Mouse (Mus musculus): ENCODE results near the gene Pkd1l2.
A peak's percentile ranks its signal among the peaks of the same experiment; 100 is the strongest.

The Pkd1l2 gene

GRCm38 (mm10) chr8:117082399-117082872 lies at the start of gene Pkd1l2:
TSS of gene Pkd1l2 (minus strand) at chr8:117082449.
- no peak for DNase-seq (ENCODE audit: low spot score in 2 of 2)

- DNase-seq (ENCODE audit: low spot score in 2 of 2) = no peak
Observed at GRCm38 (mm10) chr8:117127063-117127462, 44.8 kb upstream of the Pkd1l2 start.

GRCm38 (mm10) chr8:117126411-117126810 lies 44.2 kb upstream of the Pkd1l2 start:
- DNase-seq (ENCODE audit: low spot score in 2 of 2) = no peak

- DNase-seq (ENCODE audit: low spot score in 2 of 2) = no peak
Observed at GRCm38 (mm10) chr8:117125854-117126253, 43.6 kb upstream of the Pkd1l2 start.

- peak in 1 of 2 experiments; percentile 51 for DNase-seq (ENCODE audit: low spot score in 2 of 2)
Observed at GRCm38 (mm10) chr8:117123850-117124633, 41.8 kb upstream of the Pkd1l2 start.

GRCm38 (mm10) chr8:117121277-117121676 lies 39.0 kb upstream of the Pkd1l2 start:
- no peak for DNase-seq (ENCODE audit: low spot score in 2 of 2)

GRCm38 (mm10) chr8:117118409-117118808 lies 36.2 kb upstream of the Pkd1l2 start:
- no peak for DNase-seq (ENCODE audit: low spot score in 2 of 2)

- DNase-seq (ENCODE audit: low spot score in 2 of 2) = no peak
Observed at GRCm38 (mm10) chr8:117116534-117116933, 34.3 kb upstream of the Pkd1l2 start.

- DNase-seq (ENCODE audit: low spot score in 2 of 2) = peak in 1 of 2 experiments; percentile 43
Observed at GRCm38 (mm10) chr8:117115676-117116446, 33.6 kb upstream of the Pkd1l2 start.

GRCm38 (mm10) chr8:117115094-117115493 lies 32.8 kb upstream of the Pkd1l2 start:
- no peak for DNase-seq (ENCODE audit: low spot score in 2 of 2)

GRCm38 (mm10) chr8:117112261-117112660 lies 30.0 kb upstream of the Pkd1l2 start:
- DNase-seq (ENCODE audit: low spot score in 2 of 2) = no peak

GRCm38 (mm10) chr8:117111641-117112040 lies 29.4 kb upstream of the Pkd1l2 start:
- no peak for DNase-seq (ENCODE audit: low spot score in 2 of 2)

GRCm38 (mm10) chr8:117109801-117110390 lies 27.6 kb upstream of the Pkd1l2 start:
- peak; percentile 40 to 73 for DNase-seq (ENCODE audit: low spot score in 2 of 2)

GRCm38 (mm10) chr8:117109018-117109711 lies 26.9 kb upstream of the Pkd1l2 start:
- no peak for DNase-seq (ENCODE audit: low spot score in 2 of 2)

GRCm38 (mm10) chr8:117107533-117107932 lies 25.3 kb upstream of the Pkd1l2 start:
- peak; percentile 42 to 75 for DNase-seq (ENCODE audit: low spot score in 2 of 2)

- no peak for DNase-seq (ENCODE audit: low spot score in 2 of 2)
Observed at GRCm38 (mm10) chr8:117097564-117098191, 15.4 kb upstream of the Pkd1l2 start.

GRCm38 (mm10) chr8:117097051-117097563 lies 14.9 kb upstream of the Pkd1l2 start:
- DNase-seq (ENCODE audit: low spot score in 2 of 2) = no peak

- DNase-seq (ENCODE audit: low spot score in 2 of 2) = no peak
Observed at GRCm38 (mm10) chr8:117095647-117096046, 13.4 kb upstream of the Pkd1l2 start, which contains the start of gene Bco1. TSS of gene Bco1 (plus strand) at chr8:117095854.

- peak in 1 of 2 experiments; percentile 41 for DNase-seq (ENCODE audit: low spot score in 2 of 2)
Observed at GRCm38 (mm10) chr8:117094053-117094452, 11.8 kb upstream of the Pkd1l2 start.

- DNase-seq (ENCODE audit: low spot score in 2 of 2) = no peak
Observed at GRCm38 (mm10) chr8:117089802-117090201, 7.6 kb upstream of the Pkd1l2 start.

GRCm38 (mm10) chr8:117087036-117087435 lies 4.8 kb upstream of the Pkd1l2 start:
- no peak for DNase-seq (ENCODE audit: low spot score in 2 of 2)

All from urinary bladder, postnatal 4 days (tissue).